Mouse (Mus musculus): Measurements from ENCODE around the gene Tcfl5. TPM values are rescaled to one million over a fixed set of nuclear protein-coding genes. Genes with fewer than 3 reads are reported as not detected.

Gene Tcfl5
- polyA plus RNA-seq, 1 experiment from 2014 or later: 0.77 TPM

DNA sequence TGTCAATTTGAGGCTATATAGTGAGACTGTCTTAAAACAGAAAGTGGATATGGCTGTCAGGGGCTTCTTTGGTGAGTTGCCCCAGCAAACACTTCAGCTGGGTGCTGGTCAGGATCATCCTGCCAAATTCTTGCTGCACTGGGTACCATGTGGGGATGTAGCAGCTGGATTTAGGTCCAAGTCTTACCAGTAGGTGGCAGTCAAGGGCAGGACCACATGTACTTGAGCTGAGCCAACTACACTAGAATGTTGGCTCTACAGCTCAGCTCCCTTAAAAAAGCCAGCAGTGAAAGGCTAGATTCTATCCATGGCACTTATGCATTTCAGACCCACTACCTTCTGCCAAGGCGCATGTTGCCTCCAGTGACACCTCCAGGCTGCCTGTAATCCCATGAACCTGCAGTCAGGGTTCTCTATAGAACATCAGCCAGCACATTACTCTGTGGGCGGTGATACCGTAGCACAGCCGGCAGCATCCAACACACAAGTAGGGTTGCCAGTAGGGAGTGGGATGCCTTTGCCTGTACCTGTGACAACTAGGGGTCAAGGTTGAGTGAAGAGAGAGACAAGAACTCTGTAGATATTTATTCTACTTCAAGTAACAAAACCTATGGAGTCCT lies 15.0 kb upstream of the Tcfl5 start:
- WGBS: 76% methylated on average over 4 of the region's 4 CpGs
- Histone ChIP-seq H3K4me1 (peaks cover 9% of the 10 kb centered on the region), H3K4me3 (replicated peaks) (no peak overlapping the region), H3K27ac (replicated peaks) (no peak overlapping the region), H3K9ac (replicated peaks) (no peak overlapping the region), H3K9me3 (replicated peaks) (no peaks in the 10 kb centered on the region), H3K4me2 (no peak overlapping the region), H3K36me3 (peaks cover 16% of the 10 kb centered on the region), H3K27me3 (replicated peaks) (no peaks in the 10 kb centered on the region)
- ATAC-seq (ENCODE audit: low FRiP score): peak; percentile 78

DNA sequence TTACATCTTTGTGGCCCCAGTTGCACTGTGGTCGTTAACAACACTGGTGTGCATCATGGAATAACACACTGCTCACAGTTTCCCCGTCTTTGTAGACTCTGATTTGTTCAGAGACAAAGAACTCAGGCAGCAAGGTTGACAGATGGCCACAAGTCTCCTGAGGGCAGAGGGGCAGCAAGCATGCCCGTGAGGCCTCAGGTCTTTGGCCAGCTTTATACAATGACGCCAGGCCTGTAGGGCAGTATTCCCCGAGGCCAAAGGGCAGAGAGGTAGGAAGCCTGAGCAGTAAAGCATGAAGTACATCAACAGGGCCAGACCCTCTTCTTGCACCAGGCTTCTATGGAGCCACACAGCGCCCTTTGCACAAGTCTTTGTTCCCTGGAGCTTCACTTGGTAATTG lies 12.6 kb upstream of the Tcfl5 start:
- ATAC-seq (ENCODE audit: low FRiP score): no peak
- H3K36me3 ChIP-seq: no peaks in the 10 kb centered on the region
- no peak overlapping the region for H3K27ac ChIP-seq (replicated peaks)
- no peak overlapping the region for H3K9ac ChIP-seq (replicated peaks)
- H3K4me1 ChIP-seq: peaks cover 9% of the 10 kb centered on the region
- WGBS: 38% methylated on average over 6 of the region's 6 CpGs
- no peaks in the 10 kb centered on the region for H3K27me3 ChIP-seq (replicated peaks)
- no peaks in the 10 kb centered on the region for H3K9me3 ChIP-seq (replicated peaks)
- H3K4me3 ChIP-seq (replicated peaks): no peak overlapping the region
- H3K4me2 ChIP-seq: no peak overlapping the region

DNA sequence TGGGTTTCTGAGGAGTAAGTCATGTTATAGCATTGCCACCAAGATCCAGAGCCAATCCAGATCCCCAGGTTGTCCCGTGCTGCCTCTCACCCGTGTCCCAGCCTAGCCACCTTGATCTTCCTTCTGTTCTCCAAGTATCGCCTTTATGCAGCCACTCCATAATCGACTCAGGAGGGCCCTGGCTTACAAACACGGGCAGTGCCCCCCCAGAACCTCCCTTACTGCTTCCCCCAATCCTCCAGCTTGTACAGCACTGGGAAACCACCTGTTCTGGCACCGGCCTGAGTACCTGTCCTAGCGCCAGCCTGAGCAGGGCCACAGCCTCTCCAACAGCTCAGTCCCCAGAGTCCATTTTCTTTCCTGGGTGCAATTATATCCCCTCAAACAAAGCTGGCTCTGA lies 12.2 kb upstream of the Tcfl5 start:
- Histone ChIP-seq H3K27me3 (replicated peaks) (no peaks in the 10 kb centered on the region), H3K9ac (replicated peaks) (no peak overlapping the region), H3K4me3 (replicated peaks) (no peak overlapping the region), H3K4me2 (no peak overlapping the region), H3K4me1 (peaks cover 6% of the 10 kb centered on the region), H3K36me3 (no peaks in the 10 kb centered on the region), H3K9me3 (replicated peaks) (no peaks in the 10 kb centered on the region), H3K27ac (replicated peaks) (no peak overlapping the region)
- 85% methylated on average over 7 of the region's 7 CpGs for WGBS
- ATAC-seq (ENCODE audit: low FRiP score): no peak

DNA sequence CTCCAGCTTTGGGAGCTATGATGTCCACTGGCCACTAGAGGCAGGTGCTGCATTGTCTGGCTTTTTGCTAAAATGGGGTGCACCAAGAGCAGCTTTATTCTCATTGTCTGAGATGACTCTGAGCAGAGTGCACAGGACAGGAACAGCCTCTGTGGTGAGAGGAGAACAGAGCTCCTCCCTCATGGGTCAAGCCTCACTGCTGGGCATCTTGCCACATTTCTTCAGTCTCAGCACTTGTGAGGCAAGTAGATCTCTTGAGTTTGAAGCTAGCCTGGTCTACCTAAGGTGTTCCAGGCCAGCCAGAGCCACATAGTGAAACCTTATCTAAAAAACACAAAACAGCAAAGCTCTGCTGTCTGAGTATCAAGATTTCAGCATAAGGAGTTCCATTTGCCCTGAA lies 4.3 kb upstream of the Tcfl5 start:
- ATAC-seq (ENCODE audit: low FRiP score): no peak
- Histone ChIP-seq H3K4me2 (no peak overlapping the region), H3K27ac (replicated peaks) (no peak overlapping the region), H3K4me3 (replicated peaks) (no peak overlapping the region), H3K36me3 (no peaks in the 10 kb centered on the region; the same call in 1 of the 2 replicates), H3K27me3 (replicated peaks) (peaks cover 20% of the 10 kb centered on the region), H3K9ac (replicated peaks) (no peak overlapping the region), H3K4me1 (peaks cover 7% of the 10 kb centered on the region), H3K9me3 (replicated peaks) (peaks cover 14% of the 10 kb centered on the region)

DNA sequence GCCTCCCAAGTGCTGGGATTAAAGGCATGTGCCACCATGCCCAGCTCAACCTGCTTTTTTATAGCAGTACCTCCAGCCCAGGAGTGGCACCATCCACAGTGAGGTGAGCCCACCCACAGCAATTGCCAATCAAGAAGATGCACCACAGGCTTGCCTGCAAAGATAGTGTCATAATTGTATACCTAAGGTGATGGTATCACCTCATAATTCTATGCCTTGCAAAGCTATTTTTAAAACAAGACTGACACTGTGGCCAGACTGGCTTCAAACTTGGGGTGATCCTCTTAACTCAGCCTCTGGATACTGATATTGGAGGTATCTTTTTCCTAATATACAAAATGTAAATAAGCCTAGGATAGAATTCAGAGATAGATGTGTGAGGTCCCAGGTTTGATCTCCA lies 1.1 kb upstream of the Tcfl5 start:
- ATAC-seq (ENCODE audit: low FRiP score): no peak
- no peak overlapping the region for H3K9ac ChIP-seq (replicated peaks)

DNA sequence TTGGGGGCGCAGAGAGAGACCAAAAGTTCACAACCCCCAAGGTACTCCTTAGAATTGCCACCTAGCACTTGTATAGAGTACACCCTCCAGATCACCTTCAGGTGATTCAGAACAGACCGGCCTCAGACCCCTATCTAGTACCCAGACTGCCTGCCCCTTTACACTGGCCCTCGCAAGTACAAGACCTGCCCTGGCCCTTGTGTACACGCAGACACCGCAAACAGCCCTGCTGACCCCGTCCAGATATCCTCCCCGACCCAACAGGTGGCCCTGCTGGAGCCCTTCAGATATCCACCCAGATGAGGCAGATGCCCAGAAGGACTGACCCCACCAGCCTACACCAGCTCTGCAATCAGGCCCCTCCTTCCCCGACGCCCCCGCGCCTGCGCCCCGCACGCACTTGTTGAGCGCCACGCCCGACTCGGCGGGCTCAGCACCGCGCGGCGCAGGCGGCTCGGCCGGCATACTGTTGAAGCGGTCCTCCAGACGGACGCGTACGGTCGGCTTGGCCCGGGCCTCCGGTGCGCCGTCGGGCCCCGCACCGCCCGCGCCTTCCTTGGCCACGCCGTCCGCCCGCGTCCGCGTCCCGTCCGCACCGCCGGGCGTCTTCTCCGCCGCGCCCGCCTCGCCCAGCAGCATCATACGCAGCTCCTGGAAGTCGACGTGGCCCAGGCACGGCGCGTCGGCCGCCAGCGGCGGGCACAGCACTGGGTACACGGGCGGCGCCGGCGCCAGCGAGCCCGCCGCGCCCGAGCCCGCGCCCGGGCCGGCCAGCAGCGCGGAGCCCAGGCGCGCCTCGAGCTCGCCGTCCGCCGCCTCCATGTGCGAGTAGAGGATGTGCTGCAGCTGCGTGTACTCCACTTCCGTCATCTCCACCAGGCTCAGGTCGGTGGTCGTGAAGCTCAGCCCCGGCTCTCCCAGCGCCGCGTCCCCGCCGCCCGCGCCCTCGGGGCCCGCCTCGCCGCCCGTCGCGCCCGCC lies 643 bp downstream of the Tcfl5 start:
- Histone ChIP-seq H3K36me3 (no peaks in the 10 kb centered on the region; the same call in 1 of the 2 replicates), H3K4me2 (peak overlapping the region; percentile 57), H3K4me1 (peaks cover 10% of the 10 kb centered on the region), H3K9me3 (replicated peaks) (peaks cover 14% of the 10 kb centered on the region), H3K4me3 (replicated peaks) (peak overlapping the region; percentile 42), H3K9ac (replicated peaks) (no peak overlapping the region), H3K27ac (replicated peaks) (no peak overlapping the region), H3K27me3 (replicated peaks) (peaks cover 43% of the 10 kb centered on the region)
- 3% methylated on average over 107 of the region's 112 CpGs for WGBS
- ATAC-seq (ENCODE audit: low FRiP score): peak; percentile 63; the same call in 1 of the 2 replicates

More for the DNA sequence above, 1.1 kb upstream of the Tcfl5 start:
- Histone ChIP-seq H3K4me3 (replicated peaks) (no peak overlapping the region), H3K4me2 (no peak overlapping the region), H3K27me3 (replicated peaks) (peaks cover 44% of the 10 kb centered on the region), H3K27ac (replicated peaks) (no peak overlapping the region), H3K9me3 (replicated peaks) (peaks cover 14% of the 10 kb centered on the region), H3K4me1 (peaks cover 10% of the 10 kb centered on the region), H3K36me3 (no peaks in the 10 kb centered on the region; the same call in 1 of the 2 replicates)

DNA sequence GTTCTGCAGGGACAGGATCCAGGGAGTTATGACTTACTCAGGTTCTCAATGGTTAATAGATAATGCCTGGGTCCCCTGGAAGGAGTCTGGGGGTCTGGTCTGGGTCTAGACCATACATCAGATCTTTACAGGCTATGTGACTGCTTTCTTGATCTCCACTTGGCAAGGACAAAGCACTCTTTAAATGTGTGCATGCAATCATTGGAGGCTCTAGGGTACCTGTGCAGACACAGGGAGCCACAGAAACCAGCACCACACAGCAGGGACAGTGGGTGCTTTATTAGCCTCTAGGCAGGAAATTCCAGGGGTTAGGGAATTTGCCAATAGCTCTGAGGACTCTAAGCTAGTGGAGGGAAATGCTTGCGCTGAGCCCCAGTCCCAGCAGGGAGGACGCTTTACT lies 30.6 kb downstream of the Tcfl5 start:
- no peak overlapping the region for H3K4me2 ChIP-seq
- H3K27me3 ChIP-seq (replicated peaks): no peaks in the 10 kb centered on the region
- 74% methylated on average over 2 of the region's 2 CpGs for WGBS
- no peak overlapping the region for H3K27ac ChIP-seq (replicated peaks)
- peaks cover 9% of the 10 kb centered on the region for H3K36me3 ChIP-seq
- no peaks in the 10 kb centered on the region for H3K4me1 ChIP-seq
- H3K9ac ChIP-seq (replicated peaks): no peak overlapping the region
- no peak overlapping the region for H3K4me3 ChIP-seq (replicated peaks)
- H3K9me3 ChIP-seq (replicated peaks): no peaks in the 10 kb centered on the region
- no peak for ATAC-seq (ENCODE audit: low FRiP score)

DNA sequence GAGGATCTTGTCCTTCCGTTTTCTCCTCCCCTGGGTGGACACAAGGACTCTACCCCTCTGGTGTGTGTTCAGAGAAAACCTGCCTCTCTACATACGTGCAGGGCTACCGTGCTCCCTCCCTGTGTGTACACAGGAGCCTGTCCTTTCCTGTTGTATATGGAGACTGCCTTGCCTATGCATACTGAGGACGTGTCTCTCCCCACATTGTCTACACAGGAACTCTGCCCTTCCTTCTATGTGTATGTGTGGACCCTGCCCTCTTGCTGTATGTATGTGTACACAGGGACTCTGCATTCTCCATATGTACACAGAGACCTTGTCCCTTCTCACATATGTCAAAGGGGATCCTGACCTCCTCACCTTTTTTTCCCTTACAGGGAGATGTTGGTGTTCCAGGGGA lies 32.2 kb downstream of the Tcfl5 start:
- H3K4me2 ChIP-seq: no peak overlapping the region
- no peaks in the 10 kb centered on the region for H3K27me3 ChIP-seq (replicated peaks)
- ATAC-seq (ENCODE audit: low FRiP score): no peak
- 83% methylated on average over 4 of the region's 4 CpGs for WGBS
- H3K4me1 ChIP-seq: no peaks in the 10 kb centered on the region
- H3K36me3 ChIP-seq: 0 out of 2 replicates have a peak, but pooled peaks cover 3% of the 10 kb centered on the region
- H3K4me3 ChIP-seq (replicated peaks): no peak overlapping the region
- H3K27ac ChIP-seq (replicated peaks): no peak overlapping the region
- no peaks in the 10 kb centered on the region for H3K9me3 ChIP-seq (replicated peaks)
- no peak overlapping the region for H3K9ac ChIP-seq (replicated peaks)

DNA sequence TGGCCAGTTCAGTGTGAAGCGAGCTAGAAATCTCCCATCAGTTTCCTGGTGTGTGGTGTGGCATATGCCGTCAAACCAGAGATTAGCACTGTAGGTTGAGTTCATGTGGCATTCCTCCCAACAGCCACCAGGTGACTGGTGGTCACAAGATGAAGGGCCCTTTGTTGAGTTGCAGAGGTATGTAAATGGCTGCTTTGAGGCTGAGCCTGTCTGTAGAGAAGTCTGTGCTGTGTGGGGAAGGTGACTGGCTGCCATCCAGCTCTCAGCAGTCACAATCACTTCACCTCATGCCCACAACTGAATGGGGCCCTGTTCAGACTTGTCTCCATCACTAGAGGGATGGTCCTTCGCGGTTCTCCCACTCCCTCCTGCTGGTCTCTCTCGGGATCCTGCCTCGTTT lies 37.7 kb downstream of the Tcfl5 start:
- Histone ChIP-seq H3K4me1 (peaks cover 18% of the 10 kb centered on the region), H3K36me3 (0 out of 2 replicates have a peak, but pooled peaks cover 3% of the 10 kb centered on the region), H3K9ac (replicated peaks) (no peak overlapping the region), H3K9me3 (replicated peaks) (no peaks in the 10 kb centered on the region), H3K4me2 (no peak overlapping the region), H3K27ac (replicated peaks) (no peak overlapping the region), H3K4me3 (replicated peaks) (no peak overlapping the region), H3K27me3 (replicated peaks) (no peaks in the 10 kb centered on the region)
- ATAC-seq (ENCODE audit: low FRiP score): no peak
- 49% methylated on average over 6 of the region's 6 CpGs for WGBS

DNA sequence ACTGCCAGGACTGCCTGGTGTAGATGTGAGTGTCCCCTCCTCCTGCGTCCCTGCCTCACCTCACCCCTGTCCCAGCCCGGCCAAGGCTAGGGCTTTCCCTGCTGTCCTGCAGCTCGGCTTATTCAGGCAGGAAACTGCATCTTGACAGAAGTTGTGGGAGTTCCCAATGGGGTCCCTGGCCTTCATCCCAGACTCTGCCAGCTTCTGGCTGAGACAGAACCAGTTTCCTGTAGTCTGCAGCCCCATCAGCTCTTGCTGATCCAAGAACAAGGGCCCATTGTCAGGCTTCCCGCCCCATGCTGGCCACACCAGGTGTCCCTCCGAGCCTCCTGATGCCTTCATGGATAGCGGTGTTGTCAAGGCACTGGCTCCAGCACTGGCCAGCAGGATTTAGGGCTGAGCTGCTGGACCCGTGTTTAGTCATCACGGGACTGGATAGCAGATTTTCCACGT lies 41.9 kb downstream of the Tcfl5 start:
- 17% methylated on average over 9 of the region's 9 CpGs for WGBS
- Histone ChIP-seq H3K27ac (replicated peaks) (peak overlapping the region; percentile 64), H3K9me3 (replicated peaks) (no peaks in the 10 kb centered on the region), H3K27me3 (replicated peaks) (peaks cover 11% of the 10 kb centered on the region; the same call in 1 of the 2 replicates), H3K4me1 (peaks cover 41% of the 10 kb centered on the region), H3K4me3 (replicated peaks) (no peak overlapping the region), H3K36me3 (no peaks in the 10 kb centered on the region), H3K4me2 (peak overlapping the region; percentile 15; the same call in 1 of the 2 replicates), H3K9ac (replicated peaks) (no peak overlapping the region)
- ATAC-seq (ENCODE audit: low FRiP score): peak; percentile 53

DNA sequence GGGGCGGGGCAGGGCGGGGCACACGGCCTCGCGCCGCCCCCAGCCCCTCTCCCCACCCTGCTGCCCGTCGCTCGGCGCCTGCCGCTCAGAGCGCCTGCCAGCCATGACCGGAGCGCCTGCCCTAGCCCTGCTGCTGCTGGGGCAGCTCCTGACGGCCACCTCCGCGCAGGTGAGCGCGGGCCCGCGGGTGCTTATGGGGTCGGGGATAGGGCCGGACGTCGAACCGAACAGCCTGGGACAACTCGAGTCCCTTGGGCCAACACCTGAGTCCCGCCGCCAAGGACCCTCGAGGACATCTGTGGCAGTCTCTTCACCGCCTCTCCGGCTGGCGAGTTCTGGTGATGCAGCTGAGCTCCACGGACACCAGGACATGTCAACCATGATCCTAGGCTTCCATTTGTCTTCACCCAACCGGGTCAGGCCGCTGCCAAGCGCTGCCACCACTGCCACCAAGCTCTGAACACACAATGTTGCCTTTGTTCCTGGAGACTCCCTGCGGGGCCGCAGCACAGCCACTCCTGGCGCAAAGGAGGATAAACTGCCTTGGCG lies 44.3 kb downstream of the Tcfl5 start:
- Histone ChIP-seq H3K27me3 (replicated peaks) (peaks cover 11% of the 10 kb centered on the region; the same call in 1 of the 2 replicates), H3K9me3 (replicated peaks) (no peaks in the 10 kb centered on the region), H3K36me3 (peaks cover 19% of the 10 kb centered on the region), H3K4me1 (peaks cover 39% of the 10 kb centered on the region), H3K4me2 (peak overlapping the region; percentile 60), H3K9ac (replicated peaks) (peak overlapping the region; percentile 34; the same call in 1 of the 2 replicates), H3K4me3 (replicated peaks) (peak overlapping the region; percentile 44), H3K27ac (replicated peaks) (peak overlapping the region; percentile 58)
- ATAC-seq (ENCODE audit: low FRiP score): peak; percentile 51
- WGBS: 3% methylated on average over 38 of the region's 41 CpGs

All from neural tube, embryonic 15.5 days (tissue).